Mouse (Mus musculus) neural tube, postnatal 0 days (tissue): Measurements from ENCODE around the gene Tmem123. TPM values are rescaled to one million over a fixed set of nuclear protein-coding genes. Genes with fewer than 3 reads are reported as not detected.

Source experiments
- microRNA-seq: library from miRNA; unstranded; fragments of <30 nt; microRNA quantifications from one replicate; pipeline ENCODE4, GENCODE M21; 2016
- polyA plus RNA-seq: library from polyadenylated mRNA; unstranded; fragments of >200 nt; fragmentation: Nextera tagmentation; extraction: Ambion mirVana; gene quantifications from 2 replicates; pipeline ENCODE4 v1.2.1, GENCODE M21; 2015

Tmem123 gene
- 11.4 and 12.2 TPM in 2 replicates for polyA plus RNA-seq

DNA sequence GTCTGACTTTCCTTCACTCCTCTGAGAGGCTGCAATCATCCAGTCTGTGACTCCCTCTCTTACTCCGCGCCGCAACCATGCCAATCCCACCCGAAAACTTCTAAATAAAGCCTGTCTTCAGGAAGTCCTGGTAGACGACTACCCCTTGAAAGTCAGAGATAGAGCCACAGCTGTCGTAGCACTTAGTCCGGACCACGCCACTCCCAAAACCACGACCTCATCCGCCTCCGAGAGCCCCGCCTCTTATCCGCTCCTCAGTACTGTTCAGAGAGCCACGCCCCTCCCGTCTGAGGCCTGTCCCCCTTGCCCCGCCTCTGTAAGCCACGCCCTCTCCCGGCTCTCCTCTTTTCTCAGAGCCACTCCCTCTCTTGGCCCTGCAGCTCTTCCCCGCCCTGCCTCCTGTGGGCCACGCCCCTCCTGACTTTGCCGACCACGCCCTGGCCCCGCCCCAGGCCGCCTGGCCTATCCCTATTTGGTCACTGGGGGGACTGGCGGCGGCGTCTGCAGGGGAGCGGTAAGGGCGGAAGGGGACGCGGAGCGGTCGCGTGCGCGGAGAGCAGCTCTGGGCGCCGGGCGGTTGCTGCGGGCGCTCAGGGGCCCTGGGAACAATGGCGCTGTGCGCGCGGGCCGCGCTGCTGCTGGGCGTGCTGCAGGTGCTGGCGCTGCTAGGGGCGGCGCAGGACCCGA is at the start of gene Tmem123:
Gene Tmem123, plus strand, starts transcription at position 428 of the 687 bp plus-strand sequence.

GRCm38 (mm10) chr9:7836905-7837805 is 73.3 kb downstream of the Tmem123 start, which contains the start of gene Birc2:
Gene Birc2, minus strand, starts transcription at chr9:7837064.

Small RNA genes lying within 50 kb of the gene (microRNA-seq; reads per million reads assigned to microRNA genes)
- gene Mir5618 = 1.2 reads per million

Other genes with a start within 250 kb of the Tmem123 start
- 0.11 and 0.52 TPM in 2 replicates for gene Mmp8, start 205.6 kb upstream of the Tmem123 start, polyA plus RNA-seq
- gene Mmp27, start 192.6 kb upstream of the Tmem123 start, polyA plus RNA-seq = not detected in 2 replicates
- not detected in 2 replicates for gene Mmp20, start 135.8 kb upstream of the Tmem123 start, polyA plus RNA-seq
- gene Mmp7, start 72.0 kb upstream of the Tmem123 start, polyA plus RNA-seq = not detected in 2 replicates
- 27.3 and 29.8 TPM in 2 replicates for gene Birc2, start 73.0 kb downstream of the Tmem123 start, polyA plus RNA-seq
- 1.8 and 2.1 TPM in 2 replicates for gene Birc3, start 109.1 kb downstream of the Tmem123 start, polyA plus RNA-seq
- gene Yap1, start 240.6 kb downstream of the Tmem123 start, polyA plus RNA-seq = 6.5 and 7.6 TPM in 2 replicates